Mouse (Mus musculus) T-helper 1 cell (primary cell): Measurements from ENCODE around the gene Scyl2.

ENCODE experiments used
- in situ Hi-C: fragments of 300-600 bp; cut with MboI, MseI; formaldehyde crosslinking; loops from one replicate; pipeline ENCODE4 v1.15.1; 2025; ENCODE audit warnings: high pct_unique_total_duplicates

The Scyl2 gene

DNA sequence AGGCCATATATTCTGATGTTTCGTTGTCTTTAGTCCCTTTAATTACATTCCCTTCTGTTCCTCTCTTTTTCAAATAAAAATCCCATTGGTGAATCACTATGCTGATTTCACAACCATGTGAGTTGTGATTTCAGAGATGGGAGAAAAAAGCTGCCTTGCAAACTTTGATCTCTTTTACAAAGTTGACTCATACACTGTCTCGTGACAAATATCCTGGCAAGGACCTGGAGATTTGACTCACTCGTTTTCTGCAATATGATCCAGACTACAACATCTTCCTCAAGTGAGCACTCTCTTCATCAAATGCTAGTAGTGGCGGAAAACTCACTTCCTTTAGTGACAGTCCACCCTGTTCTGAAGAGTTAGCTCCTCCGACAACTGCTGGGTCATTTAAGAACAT, 86.8 kb downstream of the Scyl2 start:
- in situ Hi-C loops: no loop called here

DNA sequence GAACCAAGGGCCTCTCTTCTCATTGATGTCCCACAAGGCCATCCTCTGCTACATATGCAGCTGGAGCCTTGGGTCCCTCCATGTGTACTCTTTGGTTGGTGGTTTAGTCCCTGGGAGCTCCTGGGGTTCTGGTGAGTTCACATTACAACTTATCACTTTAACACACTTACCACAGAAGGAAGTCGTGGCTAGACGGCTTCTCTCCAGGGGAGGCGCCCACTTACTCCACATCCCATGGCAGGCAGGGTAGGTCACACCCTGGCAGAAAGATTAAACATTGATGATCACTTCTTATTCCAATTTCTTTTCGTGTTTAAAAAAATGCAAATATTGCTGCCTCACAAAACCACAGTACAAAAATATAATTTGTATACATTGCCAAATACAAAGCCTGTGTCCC, 88.8 kb downstream of the Scyl2 start:
- in situ Hi-C loops: no loop called here

DNA sequence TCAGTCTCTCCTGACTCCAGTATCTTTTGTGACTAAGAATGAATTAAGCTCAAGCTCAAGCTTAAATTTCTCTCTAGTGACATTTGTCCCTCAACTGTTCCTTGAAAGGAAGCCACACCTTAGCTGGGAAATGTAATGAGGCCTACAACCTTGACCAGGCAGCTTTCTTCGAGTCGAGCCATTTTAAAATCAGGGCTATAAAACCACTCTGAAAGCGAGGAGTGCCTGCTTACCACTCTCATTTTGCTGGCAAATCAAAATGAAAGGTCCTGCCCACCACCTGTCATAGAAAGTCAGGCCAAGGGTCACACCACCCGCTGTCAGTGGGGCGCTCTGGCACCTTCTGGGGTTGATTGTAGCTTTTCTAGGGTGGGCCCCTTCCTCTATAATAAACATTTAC, 90.2 kb downstream of the Scyl2 start:
- in situ Hi-C loops: no loop called here

DNA sequence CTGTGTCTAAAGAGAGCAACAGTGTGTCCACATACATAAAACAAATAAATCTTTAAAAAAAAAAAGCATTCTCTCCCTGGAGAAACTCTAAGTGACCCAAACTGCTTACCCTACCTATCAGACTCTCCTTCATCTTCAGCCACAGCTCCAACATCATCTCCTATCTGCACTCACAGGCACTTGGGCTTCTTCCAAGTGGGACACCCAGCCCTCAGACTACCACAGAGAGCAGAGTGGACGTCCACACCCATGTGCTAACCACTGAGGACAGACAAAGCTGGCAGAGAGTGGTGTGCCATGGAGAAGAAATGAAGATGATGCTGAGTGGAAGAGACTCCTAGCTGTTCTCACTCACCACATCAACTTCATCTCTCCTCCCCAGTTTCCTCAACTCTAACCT, 90.6 kb downstream of the Scyl2 start:
- in situ Hi-C loops: no loop called here

DNA sequence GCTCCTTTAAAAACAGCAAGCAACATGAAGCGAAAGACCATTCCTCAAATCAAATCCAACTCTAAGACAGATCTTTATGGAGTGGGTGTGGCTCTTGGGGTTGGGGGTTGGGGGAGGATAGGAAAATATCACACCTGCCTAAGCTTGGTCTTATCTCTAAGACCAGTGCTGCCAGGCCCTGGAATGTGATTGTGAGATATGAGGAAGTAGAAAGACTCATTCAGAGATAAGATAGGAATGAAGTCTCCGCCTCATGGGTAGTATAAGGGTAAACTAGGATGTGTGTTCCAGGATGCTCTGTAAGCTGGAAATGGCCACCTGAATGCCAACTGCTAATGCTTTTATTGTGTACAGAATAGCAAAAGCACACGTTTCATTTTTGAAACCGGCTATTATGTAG, 91.8 kb downstream of the Scyl2 start:
- in situ Hi-C loops: no loop called here

DNA sequence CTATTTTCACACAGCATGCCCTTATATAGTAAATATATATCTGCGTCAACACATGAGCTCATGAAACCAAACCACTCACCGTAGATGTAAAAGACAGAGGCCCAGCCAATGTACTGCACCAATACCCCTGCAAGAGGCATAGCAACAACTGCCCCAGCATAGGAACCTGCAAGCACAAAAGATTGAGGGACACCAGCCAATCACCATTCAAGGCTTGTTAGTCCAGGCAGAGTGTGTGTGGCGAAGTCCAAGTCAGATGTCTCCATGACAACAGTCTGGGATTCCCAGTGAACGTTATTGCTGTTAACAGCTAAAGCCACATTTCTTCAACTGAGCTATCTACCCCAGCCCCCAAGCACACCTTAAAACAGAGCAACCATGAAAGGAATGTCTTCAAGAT, 93.3 kb downstream of the Scyl2 start:
- in situ Hi-C loops: no loop called here

DNA sequence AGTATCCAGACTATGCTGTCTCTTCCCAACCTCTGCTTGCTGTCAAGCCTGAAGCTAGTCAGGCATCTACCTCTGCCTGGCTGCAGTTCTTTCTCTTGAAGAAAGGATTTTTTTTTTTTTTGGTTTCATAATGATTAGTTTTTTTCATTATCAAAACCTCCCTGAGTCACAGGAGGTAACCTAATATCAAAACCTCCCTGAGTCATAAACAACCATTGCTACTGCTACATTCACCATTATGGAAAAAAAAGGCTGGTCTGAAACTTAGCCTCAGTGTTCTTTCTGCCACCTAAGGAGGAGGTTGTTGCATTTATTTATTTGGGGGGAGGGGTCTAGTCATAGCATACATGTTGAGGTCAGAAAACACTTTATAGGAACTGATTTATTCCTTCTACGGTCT, 96.2 kb downstream of the Scyl2 start:
- in situ Hi-C loops: no loop called here
